Mouse (Mus musculus) embryonic facial prominence, embryonic 11.5 days (tissue): ENCODE results near the gene Kifc1. TPM values are rescaled to one million over a fixed set of nuclear protein-coding genes. Genes with fewer than 3 reads are reported as not detected.
A peak's percentile ranks its signal among the peaks of the same experiment; 100 is the strongest.
"Not testable (repeated sequence)": the region's sequence is repeated elsewhere in the genome, so short reads cannot be mapped to it uniquely, and the experiment has no call there.

Source experiments
- ATAC-seq: fragments of 200-750 bp; cut with Nextera tagmentation; replicated peaks from 2 replicates; pipeline ENCODE4 v1.8.0; 2017; ENCODE audit warnings: low read depth; ENCODE audit not compliant: insufficient number of reproducible peaks, low FRiP score, low TSS enrichment
- DNase-seq: peaks from one replicate; pipeline ENCODE4 v3.0.0-alpha.2; 2015; ENCODE audit warnings: low spot score
- H3K27ac ChIP-seq: fragments of 300-500 bp; sonication (generic); replicated peaks from 2 replicates; pipeline ENCODE4 v1.5.1; 2014; ENCODE audit warnings: mild to moderate bottlenecking, low read depth, low read length, control low read depth
- H3K27me3 ChIP-seq: fragments of 300-500 bp; sonication (generic); 2 replicates; pipeline ENCODE4 v1.6.1; 2014; ENCODE audit warnings: mild to moderate bottlenecking, low read length, moderate library complexity, mixed read lengths; ENCODE audit not compliant: control insufficient read depth, insufficient read depth
- H3K36me3 ChIP-seq: fragments of 300-500 bp; sonication (generic); replicated peaks from 2 replicates; pipeline ENCODE4 v1.6.1; 2014; ENCODE audit warnings: low read depth, mild to moderate bottlenecking, low read length, moderate library complexity, mixed read lengths; ENCODE audit not compliant: control insufficient read depth, insufficient read depth
- H3K4me1 ChIP-seq: fragments of 300-500 bp; sonication (generic); 2 replicates; pipeline ENCODE4 v1.6.1; 2014; ENCODE audit warnings: low read length, mixed read lengths; ENCODE audit not compliant: control insufficient read depth, insufficient read depth
- H3K4me2 ChIP-seq: fragments of 300-500 bp; sonication (generic); 2 replicates; pipeline ENCODE4 v1.6.1; 2014; ENCODE audit warnings: low read depth, mild to moderate bottlenecking, control low read depth, low read length, moderate library complexity
- H3K4me3 ChIP-seq: fragments of 300-500 bp; sonication (generic); 2 replicates; pipeline ENCODE4 v1.5.1; 2014; ENCODE audit warnings: low read depth, low read length, control low read depth
- H3K9ac ChIP-seq: fragments of 300-500 bp; sonication (generic); replicated peaks from 2 replicates; pipeline ENCODE4 v1.6.1; 2014; ENCODE audit warnings: mild to moderate bottlenecking, control low read depth, low read length
- H3K9me3 ChIP-seq: fragments of 300-500 bp; sonication (generic); replicated peaks from 2 replicates; pipeline ENCODE4 v1.6.1; 2016; ENCODE audit warnings: mild to moderate bottlenecking, low read length, inconsistent platforms, mixed read lengths; ENCODE audit not compliant: control insufficient read depth
- WGBS: fragments of 180-500 bp; shearing (Covaris S2); extraction: QIAGEN DNeasy Blood & Tissue Kit; methylation state at CpG from one replicate; pipeline ENCODE4 v1.1.7; 2014; 5-methylcytosine and 5-hydroxymethylcytosine counted together
- polyA plus RNA-seq: library from polyadenylated mRNA; unstranded; fragments of >200 nt; fragmentation: Nextera tagmentation; extraction: Ambion mirVana; gene quantifications from 2 replicates; pipeline ENCODE4 v1.2.1, GENCODE M21; 2014

Kifc1 gene
- polyA plus RNA-seq, 1 experiment from 2014 or later, result 9.4 TPM

DNA sequence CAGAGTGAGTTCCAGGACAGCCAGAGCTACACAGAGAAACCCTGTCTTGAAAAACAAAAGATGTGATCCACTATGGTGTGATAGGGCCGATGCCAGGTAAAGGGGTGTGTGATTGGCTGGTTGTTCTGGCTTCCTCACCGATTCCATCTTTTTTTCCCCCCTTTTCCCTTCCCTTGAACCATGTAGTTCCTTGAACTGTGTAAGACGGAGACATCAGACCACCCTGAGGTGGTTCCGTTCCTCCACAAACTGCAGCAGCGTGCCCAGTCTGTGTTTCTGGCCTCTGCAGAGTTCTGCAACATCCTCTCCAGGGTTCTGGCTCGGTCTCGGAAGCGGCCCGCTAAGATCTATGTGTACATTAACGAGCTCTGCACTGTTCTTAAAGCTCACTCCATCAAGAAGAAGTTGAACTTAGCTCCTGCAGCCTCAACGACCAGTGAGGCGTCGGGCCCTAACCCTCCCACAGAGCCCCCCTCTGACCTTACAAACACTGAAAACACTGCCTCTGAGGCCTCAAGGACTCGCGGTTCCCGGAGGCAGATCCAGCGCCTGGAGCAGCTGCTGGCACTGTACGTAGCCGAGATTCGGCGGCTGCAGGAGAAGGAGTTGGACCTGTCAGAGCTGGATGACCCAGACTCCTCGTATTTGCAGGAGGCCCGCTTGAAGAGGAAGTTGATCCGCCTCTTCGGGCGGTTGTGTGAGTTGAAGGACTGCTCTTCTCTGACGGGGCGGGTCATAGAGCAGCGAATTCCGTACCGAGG lies 20.8 kb upstream of the Kifc1 start:
- Histone ChIP-seq H3K27ac (no peak overlapping the region), H3K9ac (no peak overlapping the region), H3K4me1 (no peaks in the 10 kb centered on the region), H3K27me3 (no peaks in the 10 kb centered on the region; the same call in 1 of the 2 replicates), H3K9me3 (no peaks in the 10 kb centered on the region), H3K4me3 (no peak overlapping the region), H3K4me2 (no peak overlapping the region), H3K36me3 (peaks cover 23% of the 10 kb centered on the region)
- ATAC-seq (no peak), DNase-seq (no peak)
- WGBS, result 93% methylated on average over 31 of the region's 31 CpGs

DNA sequence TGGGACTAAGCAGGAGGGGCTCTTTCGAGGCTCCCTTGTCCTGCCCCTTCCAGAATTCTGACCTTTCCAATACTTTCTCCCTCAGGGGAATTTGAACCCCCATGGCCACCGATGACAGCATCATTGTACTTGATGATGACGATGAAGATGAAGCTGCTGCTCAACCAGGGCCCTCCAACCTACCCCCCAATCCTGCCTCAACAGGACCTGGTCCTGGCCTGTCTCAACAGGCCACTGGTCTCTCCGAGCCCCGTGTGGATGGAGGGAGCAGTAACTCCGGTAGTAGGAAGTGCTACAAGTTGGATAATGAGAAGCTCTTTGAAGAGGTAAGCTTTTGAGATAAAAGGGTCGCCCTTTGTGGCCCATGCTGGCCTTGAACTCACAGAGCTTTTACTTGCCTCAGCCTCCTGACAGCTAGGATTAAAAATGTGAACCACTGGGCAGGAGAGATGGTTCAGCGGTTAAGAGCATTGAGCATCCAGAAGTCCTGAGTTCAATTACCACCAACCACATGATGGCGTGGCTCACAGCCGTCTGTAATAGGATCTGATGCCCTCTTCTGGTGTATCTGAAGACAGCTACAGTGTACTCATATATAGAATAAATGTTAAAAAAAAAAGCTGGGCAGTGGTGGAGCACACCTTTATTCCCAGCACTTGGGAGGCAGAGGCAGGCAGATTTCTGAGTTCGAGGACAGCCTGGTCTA lies 20.0 kb upstream of the Kifc1 start:
- Histone ChIP-seq H3K9me3 (no peaks in the 10 kb centered on the region), H3K9ac (peak overlapping the region; percentile 89), H3K4me1 (no peaks in the 10 kb centered on the region), H3K36me3 (peaks cover 23% of the 10 kb centered on the region), H3K27ac (no peak overlapping the region), H3K27me3 (no peaks in the 10 kb centered on the region; the same call in 1 of the 2 replicates), H3K4me3 (peak overlapping the region; percentile 87), H3K4me2 (peak overlapping the region; percentile 69)
- DNase-seq, result no peak
- 57% methylated on average over 11 of the region's 11 CpGs for WGBS
- ATAC-seq, result no peak

DNA sequence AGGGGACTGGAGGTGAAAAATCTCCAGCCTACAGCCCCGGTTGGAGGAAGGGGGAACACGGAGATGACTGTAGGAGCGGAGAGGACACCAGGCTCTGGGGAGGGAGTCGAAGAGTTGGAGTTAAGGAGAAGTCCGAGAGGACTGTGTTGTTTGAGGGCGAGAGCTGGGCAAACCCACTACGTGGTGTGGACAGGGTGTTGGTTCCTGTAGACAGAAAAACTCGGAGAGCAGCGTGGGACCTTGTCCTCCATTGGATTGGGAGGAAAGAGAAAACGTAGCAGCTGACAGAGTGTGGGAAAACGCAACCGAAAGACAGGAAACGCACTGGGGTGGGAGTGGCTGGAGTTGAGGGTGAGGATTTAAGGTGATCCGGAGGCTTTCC lies 19.4 kb upstream of the Kifc1 start:
- Histone ChIP-seq H3K9ac (peak overlapping the region; percentile 89), H3K27me3 (no peaks in the 10 kb centered on the region; the same call in 1 of the 2 replicates), H3K4me3 (peak overlapping the region; percentile 87), H3K9me3 (no peaks in the 10 kb centered on the region), H3K4me1 (no peaks in the 10 kb centered on the region), H3K27ac (peak overlapping the region; percentile 78), H3K4me2 (peak overlapping the region; percentile 69), H3K36me3 (peaks cover 23% of the 10 kb centered on the region)
- 1% methylated on average over 14 of the region's 14 CpGs for WGBS
- peak; percentile 47 for DNase-seq
- 0 out of 2 replicates have a peak, but pooled peaks have one; percentile 2 for ATAC-seq

DNA sequence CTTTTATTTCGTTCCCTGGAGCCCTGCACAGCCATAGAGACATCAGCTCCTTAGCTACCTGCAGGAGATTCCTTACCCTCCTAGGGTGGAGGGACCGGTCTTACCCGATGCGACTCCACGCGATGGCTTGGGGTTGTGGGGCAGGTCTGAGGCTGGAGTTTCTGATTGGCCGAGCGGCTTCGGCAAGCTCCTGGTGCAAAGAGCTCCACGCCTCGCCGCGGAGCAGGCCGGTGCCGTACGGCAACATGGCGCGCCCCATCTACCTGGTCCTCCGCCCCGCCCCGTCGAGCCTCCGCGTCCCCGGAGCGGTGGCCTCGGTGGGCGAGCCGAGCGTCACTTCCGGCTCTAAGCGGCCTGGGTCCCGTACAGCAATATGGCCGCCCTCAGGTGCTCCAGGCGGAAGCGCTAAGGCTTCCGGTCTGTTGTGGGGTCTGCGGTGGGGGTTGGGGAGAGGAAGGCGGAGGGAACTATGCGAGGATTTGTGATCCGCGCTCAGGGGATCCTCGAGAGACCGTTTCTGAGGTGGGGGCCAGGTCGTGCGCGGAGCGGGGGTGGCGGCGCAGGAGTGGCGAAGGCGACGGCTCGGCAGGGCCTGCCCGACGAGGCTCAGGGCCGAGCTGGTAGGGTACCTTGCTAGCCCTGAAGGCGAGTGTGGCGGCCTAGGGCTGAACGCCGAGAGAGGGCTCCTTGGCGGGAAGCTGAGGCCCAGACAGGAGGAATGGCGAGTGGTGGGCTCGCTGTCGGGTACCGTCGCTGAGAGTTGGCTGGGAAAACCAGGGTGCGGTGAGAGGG lies 18.8 kb upstream of the Kifc1 start, which contains the start of gene Daxx:
Daxx (plus strand) TSS at position 338 of the 792 bp plus-strand sequence.
- DNase-seq (peak; percentile 99), ATAC-seq (peak; percentile 96)
- peak within 1 kb of the TSS; percentile 95 for H3K4me2 ChIP-seq
- WGBS, result under 1% methylated on average over 68 of the region's 68 CpGs
- no peaks in the 10 kb centered on the region; the same call in 1 of the 2 replicates for H3K27me3 ChIP-seq
- H3K9ac ChIP-seq, result peak within 1 kb of the TSS; percentile 89
- H3K9me3 ChIP-seq, result no peaks in the 10 kb centered on the region
- H3K4me1 ChIP-seq, result no peaks in the 10 kb centered on the region
- H3K27ac ChIP-seq, result peak within 1 kb of the TSS; percentile 79
- peaks cover 23% of the 10 kb centered on the region for H3K36me3 ChIP-seq
- peak within 1 kb of the TSS; percentile 87 for H3K4me3 ChIP-seq

DNA sequence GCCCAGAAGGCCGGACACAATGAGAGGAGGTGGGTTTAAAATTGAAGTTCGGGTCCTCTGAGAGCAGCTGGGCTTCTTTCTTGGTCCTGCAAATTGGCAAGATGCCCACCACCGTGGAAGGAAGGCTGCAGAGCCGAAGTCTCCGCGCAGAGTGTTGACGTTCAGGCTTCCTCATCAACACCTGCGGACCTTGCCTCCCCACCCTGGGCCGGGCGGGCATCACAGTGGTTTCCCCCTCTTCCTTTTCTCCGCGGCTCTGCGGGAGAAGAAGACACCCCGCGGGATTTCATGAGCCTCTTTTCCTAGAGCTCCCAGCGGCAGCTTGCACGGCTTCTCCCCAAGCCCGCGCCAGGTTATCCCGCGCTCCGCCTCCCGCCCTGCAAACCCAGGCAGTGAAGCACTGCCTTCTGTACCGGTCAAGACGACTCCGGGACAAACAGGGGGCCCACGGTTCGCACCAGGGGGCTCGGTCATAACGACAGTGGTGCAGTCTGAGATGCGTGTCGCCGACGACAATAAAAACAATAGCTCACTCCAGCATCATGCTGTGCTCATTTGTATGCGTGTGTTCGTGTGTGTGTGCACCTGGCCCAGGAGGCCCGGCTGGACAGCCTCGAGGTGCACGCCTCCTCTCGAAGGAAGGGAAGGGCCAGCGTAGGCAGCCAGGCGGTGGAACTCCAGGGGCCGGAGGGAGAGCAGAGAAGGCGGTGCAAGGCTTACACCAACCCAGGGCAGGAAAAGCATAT lies 18.0 kb upstream of the Kifc1 start:
- peaks cover 16% of the 10 kb centered on the region for H3K36me3 ChIP-seq
- under 1% methylated on average over 43 of the region's 44 CpGs for WGBS
- DNase-seq (peak; percentile 49), ATAC-seq (peak; percentile 16; the same call in 1 of the 2 replicates)
- H3K9me3 ChIP-seq, result no peaks in the 10 kb centered on the region
- H3K27me3 ChIP-seq, result no peaks in the 10 kb centered on the region; the same call in 1 of the 2 replicates
- no peaks in the 10 kb centered on the region for H3K4me1 ChIP-seq
- H3K4me2 ChIP-seq, result peak overlapping the region; percentile 95
- H3K4me3 ChIP-seq, result peak overlapping the region; percentile 87
- peak overlapping the region; percentile 79 for H3K27ac ChIP-seq
- H3K9ac ChIP-seq, result peak overlapping the region; percentile 80

DNA sequence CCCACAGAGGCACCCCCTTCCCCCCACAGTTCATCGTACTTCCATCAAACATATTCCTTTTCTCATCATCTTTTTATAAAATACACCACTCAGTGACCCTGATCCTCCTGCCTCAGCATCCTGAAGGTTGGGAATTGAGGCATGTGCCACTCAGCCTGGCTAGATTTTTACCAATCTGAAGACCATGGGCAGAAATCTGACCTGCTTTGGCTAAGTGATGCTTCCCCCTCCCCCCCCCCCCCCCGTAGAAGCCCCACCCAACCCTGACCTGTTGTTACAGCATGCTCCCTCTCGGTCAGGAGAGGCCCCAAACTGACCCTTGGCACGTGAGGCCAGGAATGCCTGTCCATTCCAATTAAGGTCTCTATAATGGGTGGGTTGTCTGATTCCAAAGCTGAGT lies 14.4 kb upstream of the Kifc1 start, which contains the start of gene Platr17:
Platr17 (plus strand) TSS at position 301 of the 400 bp plus-strand sequence.
- not testable (repeated sequence) for H3K4me3 ChIP-seq, H3K36me3 ChIP-seq, H3K27ac ChIP-seq, H3K9me3 ChIP-seq, H3K27me3 ChIP-seq, DNase-seq, ATAC-seq, H3K9ac ChIP-seq, H3K4me1 ChIP-seq, H3K4me2 ChIP-seq
- 23% methylated on average over 4 of the region's 4 CpGs for WGBS

DNA sequence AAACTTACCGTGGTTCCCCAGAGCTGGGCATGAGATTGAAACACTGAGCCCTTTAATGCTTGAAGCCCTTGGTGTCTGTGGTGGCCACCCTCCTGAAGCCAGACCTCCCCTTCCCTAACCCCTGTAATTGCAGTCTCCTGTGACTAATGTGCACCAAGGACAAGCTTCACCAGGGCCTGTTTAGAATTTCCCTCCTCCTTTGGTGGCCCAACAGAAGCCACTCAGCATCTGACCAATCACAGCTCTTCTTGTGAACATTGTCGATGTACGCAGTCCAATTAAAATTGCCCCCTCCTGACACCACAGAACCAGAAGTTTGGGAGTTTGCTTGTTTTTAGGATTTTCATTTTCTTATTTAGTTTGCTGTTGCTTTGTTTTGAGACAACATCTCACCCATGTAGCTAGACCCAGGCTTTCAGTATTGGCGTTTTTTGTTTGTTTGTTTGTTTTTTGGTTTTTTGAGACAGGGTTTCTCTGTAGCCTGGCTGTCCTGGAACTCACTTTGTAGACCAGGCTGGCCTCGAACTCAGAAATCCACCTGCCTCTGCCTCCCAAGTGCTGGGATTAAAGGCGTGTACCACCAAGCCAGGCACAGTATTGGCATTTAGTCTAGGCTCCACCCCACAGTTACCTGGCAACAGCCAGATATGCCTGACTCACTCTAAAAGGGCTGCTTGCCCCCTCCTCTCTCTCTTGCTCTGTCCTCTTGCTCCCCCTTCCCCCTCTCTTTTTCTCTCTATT lies 13.6 kb upstream of the Kifc1 start:
- DNase-seq, H3K4me1 ChIP-seq, ATAC-seq, H3K9ac ChIP-seq, H3K27ac ChIP-seq, H3K9me3 ChIP-seq, H3K4me2 ChIP-seq, H3K27me3 ChIP-seq, H3K36me3 ChIP-seq, H3K4me3 ChIP-seq: not testable (repeated sequence)
- WGBS, result 68% methylated on average over 6 of the region's 6 CpGs
